8 mouse cellular contexts compared by ENCODE assay signal in genomic region chr11:117278514-117278913, GRCm38 (mm10).
DNase-seq lines count a peak whose midpoint lies in the region; ATAC-seq and TF ChIP-seq lines count a peak whose summit lies in the region.
"Had no signal": no experiment of that assay in that cellular context is flagged by ENCODE, and none has a peak within 500 bp of the region (broad histone marks: within the 10 kb centered on the region; RNA-seq: fewer than 3 reads in every experiment).

No protein-coding gene starts in this region.

- H3K9me3 ChIP-seq in hindbrain, embryonic 10.5 days: no peaks in the 10 kb centered on the region
- H3K9me3 ChIP-seq in hindbrain, embryonic 14.5 days (ENCODE audit: control insufficient read depth, low read length): no peaks in the 10 kb centered on the region
- no peaks in the 10 kb centered on the region for H3K9me3 ChIP-seq in neural tube, embryonic 13.5 days
- no peaks in the 10 kb centered on the region for H3K9me3 ChIP-seq in kidney, postnatal 0 days (replicated peaks; ENCODE audit: low read length)

- WGBS in hindbrain, embryonic 10.5 days: 41% methylated on average over 13 of the region's 13 CpGs
- 42% methylated on average over 13 of the region's 13 CpGs for WGBS in hindbrain, embryonic 14.5 days
- 37% methylated on average over 13 of the region's 13 CpGs for WGBS in neural tube, embryonic 13.5 days
- WGBS in kidney, postnatal 0 days: 46% methylated on average over 13 of the region's 13 CpGs

- H3K4me2 ChIP-seq in hindbrain, embryonic 14.5 days (replicated peaks): no peak overlapping the region
- no peak overlapping the region for H3K4me2 ChIP-seq in neural tube, embryonic 13.5 days
- H3K4me2 ChIP-seq in kidney, postnatal 0 days (ENCODE audit: low read length): no peak overlapping the region

- peak overlapping the region; percentile 18; the same call in 1 of the 2 replicates for H3K4me3 ChIP-seq in hindbrain, embryonic 10.5 days
- no peak overlapping the region for H3K4me3 ChIP-seq in hindbrain, embryonic 14.5 days (replicated peaks; ENCODE audit: low read length)
- no peak overlapping the region for H3K4me3 ChIP-seq in neural tube, embryonic 13.5 days
- H3K4me3 ChIP-seq in kidney, postnatal 0 days (replicated peaks; ENCODE audit: low read depth, low read length): no peak overlapping the region

- DNase-seq in hindbrain, embryonic 10.5 days (ENCODE audit: low spot score): no peak
- DNase-seq in hindbrain, embryonic 14.5 days (ENCODE audit: low spot score): no peak
- DNase-seq in neural tube, embryonic 10.5 days (ENCODE audit: extremely low spot score, low spot score): no peak
- no peak for DNase-seq in kidney, postnatal 0 days (ENCODE audit: low spot score)
- DNase-seq in yolk sac, embryonic 10.5 days (ENCODE audit: low spot score): no peak
- no peak for DNase-seq in c-Kit-positive CD71-positive TER-119-positive erythroid progenitor cells, embryonic 14.5 days (ENCODE audit: low spot score)
- DNase-seq: thymus, adult 18-20 months had no signal

- peaks cover 18% of the 10 kb centered on the region for H3K36me3 ChIP-seq in hindbrain, embryonic 10.5 days
- no peaks in the 10 kb centered on the region for H3K36me3 ChIP-seq in hindbrain, embryonic 14.5 days (replicated peaks; ENCODE audit: control insufficient read depth, insufficient read depth)
- H3K36me3 ChIP-seq in neural tube, embryonic 13.5 days: no peaks in the 10 kb centered on the region
- H3K36me3 ChIP-seq in kidney, postnatal 0 days (ENCODE audit: insufficient read depth, low read length): no peaks in the 10 kb centered on the region

- H3K27me3 ChIP-seq in hindbrain, embryonic 10.5 days (ENCODE audit: insufficient read depth, poor library complexity, severe bottlenecking): no peaks in the 10 kb centered on the region
- no peaks in the 10 kb centered on the region for H3K27me3 ChIP-seq in hindbrain, embryonic 14.5 days (ENCODE audit: control insufficient read depth, insufficient read depth, low read length)
- no peaks in the 10 kb centered on the region for H3K27me3 ChIP-seq in neural tube, embryonic 13.5 days
- no peaks in the 10 kb centered on the region for H3K27me3 ChIP-seq in kidney, postnatal 0 days (ENCODE audit: insufficient read depth, low read length)

- H3K4me1 ChIP-seq in hindbrain, embryonic 10.5 days (replicated peaks): peaks cover 99% of the 10 kb centered on the region
- peaks cover 27% of the 10 kb centered on the region; the same call in 1 of the 2 replicates for H3K4me1 ChIP-seq in hindbrain, embryonic 14.5 days (replicated peaks; ENCODE audit: control insufficient read depth, insufficient read depth, low read length)
- peaks cover 94% of the 10 kb centered on the region for H3K4me1 ChIP-seq in neural tube, embryonic 13.5 days (replicated peaks)
- peaks cover 70% of the 10 kb centered on the region for H3K4me1 ChIP-seq in kidney, postnatal 0 days (replicated peaks; ENCODE audit: insufficient read depth, low read length)

- ATAC-seq in hindbrain, embryonic 14.5 days (ENCODE audit: low FRiP score): no peak
- ATAC-seq in neural tube, embryonic 13.5 days (ENCODE audit: low read depth): no peak
- no peak for ATAC-seq in kidney, postnatal 0 days (replicated peaks; ENCODE audit: low FRiP score, low read depth)

- H3K9ac ChIP-seq in hindbrain, embryonic 14.5 days: no peak overlapping the region
- peak overlapping the region; percentile 3; the same call in 1 of the 2 replicates for H3K9ac ChIP-seq in neural tube, embryonic 13.5 days
- H3K9ac ChIP-seq in kidney, postnatal 0 days (ENCODE audit: low read depth, low read length): no peak overlapping the region

- TF ChIP-seq CTCF in kidney, postnatal 0 days (IDR thresholded peaks at IDR 0.05; ENCODE audit: low read depth): no peak

- H3K27ac ChIP-seq in hindbrain, embryonic 10.5 days: peak overlapping the region; percentile 83
- H3K27ac ChIP-seq in hindbrain, embryonic 14.5 days: no peak overlapping the region
- H3K27ac ChIP-seq in neural tube, embryonic 13.5 days (replicated peaks): no peak overlapping the region
- peak overlapping the region; percentile 43 for H3K27ac ChIP-seq in kidney, postnatal 0 days

Comparison
In these comparisons a context has a peak if more than half of its experiments do, and no peak if none do; other contexts are left out.
1. H3K27ac ChIP-seq: peak in hindbrain, embryonic 10.5 days (single experiment) and kidney, postnatal 0 days (single experiment); none in hindbrain, embryonic 14.5 days (single experiment) and neural tube, embryonic 13.5 days (single experiment).